Mouse (Mus musculus): Measurements from ENCODE around the gene Gm17662. TPM values are rescaled to one million over a fixed set of nuclear protein-coding genes. Genes with fewer than 3 reads are reported as not detected.

Gene Gm17662
- not detected for polyA plus RNA-seq (2014; fragmentation: Illumina TruSeq; extraction: RNeasy Lipid Tissue Mini Kit (QIAGEN cat#74804); ENCODE audit: low read depth, low replicate concordance)

GRCm38 (mm10) chr4:104857029-104857428, at the start of gene Gm17662:
Gene Gm17662 (plus strand): TSS chr4:104857329.

GRCm38 (mm10) chr4:104876323-104876722, 19.2 kb downstream of the Gm17662 start, which contains the start of gene C8a:
Gene C8a (minus strand): TSS chr4:104876398.

Other genes starting within 250 kb of the Gm17662 start
- gene C8b, start 91.0 kb upstream of the Gm17662 start, polyA plus RNA-seq (2014; fragmentation: Illumina TruSeq; extraction: RNeasy Lipid Tissue Mini Kit (QIAGEN cat#74804); ENCODE audit: low read depth, low replicate concordance): 0.31 TPM
- 0.21 TPM for gene C8a, start 19.1 kb downstream of the Gm17662 start, polyA plus RNA-seq (2014; fragmentation: Illumina TruSeq; extraction: RNeasy Lipid Tissue Mini Kit (QIAGEN cat#74804); ENCODE audit: low read depth, low replicate concordance)
- gene Fyb2, start 56.1 kb downstream of the Gm17662 start, polyA plus RNA-seq (2014; fragmentation: Illumina TruSeq; extraction: RNeasy Lipid Tissue Mini Kit (QIAGEN cat#74804); ENCODE audit: low read depth, low replicate concordance): 12.8 TPM

Data from adipose tissue, adult 10 weeks (tissue).